Mouse (Mus musculus) midbrain, embryonic 14.5 days (tissue): Measurements from ENCODE around the gene Jun. TPM values are rescaled to one million over a fixed set of nuclear protein-coding genes. Genes with fewer than 3 reads are reported as not detected.

Experiments
- ATAC-seq: fragments of 200-750 bp; cut with Nextera tagmentation; 2 replicates; pipeline ENCODE4 v1.8.0; 2017; ENCODE audit warnings: moderate number of reproducible peaks, moderate library complexity; ENCODE audit not compliant: low FRiP score, low TSS enrichment
- DNase-seq: peaks from one replicate; pipeline ENCODE4 v3.0.0-alpha.2; 2015
- H3K27ac ChIP-seq: fragments of 300-500 bp; sonication (generic); replicated peaks from 2 replicates; pipeline ENCODE4 v1.5.1; 2014; ENCODE audit warnings: mild to moderate bottlenecking, low read depth, low read length, moderate library complexity
- H3K27me3 ChIP-seq: fragments of 300-500 bp; sonication (generic); 2 replicates; pipeline ENCODE4 v1.6.1; 2014; ENCODE audit warnings: low read length, control low read depth, mixed read lengths; ENCODE audit not compliant: control insufficient read depth, insufficient read depth
- H3K36me3 ChIP-seq: fragments of 300-500 bp; sonication (generic); 2 replicates; pipeline ENCODE4 v1.6.1; 2014; ENCODE audit warnings: low read length, control low read depth; ENCODE audit not compliant: control insufficient read depth, insufficient read depth
- H3K4me1 ChIP-seq: fragments of 300-500 bp; sonication (generic); 2 replicates; pipeline ENCODE4 v1.6.1; 2014; ENCODE audit warnings: mild to moderate bottlenecking, antibody characterized with exemption, low read length, control low read depth; ENCODE audit not compliant: control insufficient read depth, insufficient read depth
- H3K4me2 ChIP-seq: fragments of 300-500 bp; sonication (generic); 2 replicates; pipeline ENCODE4 v1.6.1; 2014; ENCODE audit warnings: mild to moderate bottlenecking, low read length, moderate library complexity
- H3K4me3 ChIP-seq: fragments of 300-500 bp; sonication (generic); replicated peaks from 2 replicates; pipeline ENCODE4 v1.5.1; 2014; ENCODE audit warnings: low read depth, low read length
- H3K9ac ChIP-seq: fragments of 300-500 bp; sonication (generic); replicated peaks from 2 replicates; pipeline ENCODE4 v1.6.1; 2014; ENCODE audit warnings: mild to moderate bottlenecking, low read length, moderate library complexity
- H3K9me3 ChIP-seq: fragments of 300-500 bp; sonication (generic); 2 replicates; pipeline ENCODE4 v1.6.1; 2016; ENCODE audit warnings: low read length, control low read depth, mixed read lengths; ENCODE audit not compliant: control insufficient read depth
- whole genome bisulfite sequencing: fragments of 180-500 bp; shearing (Covaris S2); extraction: QIAGEN DNeasy Blood & Tissue Kit; methylation state at CpG from one replicate; pipeline ENCODE4 v1.1.7; 2014; 5-methylcytosine and 5-hydroxymethylcytosine counted together
- polyA plus RNA-seq: library from polyadenylated mRNA; unstranded; fragments of >200 nt; fragmentation: Nextera tagmentation; extraction: Ambion mirVana; gene quantifications from 2 replicates; pipeline ENCODE4 v1.2.1, GENCODE M21; 2014

Jun gene
- polyA plus RNA-seq, 1 experiment from 2014 or later: 29.8 TPM

GRCm38 (mm10) chr4:95038024-95038423 lies 14.0 kb downstream of the Jun start:
- ATAC-seq (no peak), DNase-seq (no peak)
- Histone ChIP-seq H3K4me1 (no peaks in the 10 kb centered on the region), H3K9me3 (no peaks in the 10 kb centered on the region), H3K27ac (no peak overlapping the region), H3K27me3 (no peaks in the 10 kb centered on the region), H3K9ac (no peak overlapping the region), H3K4me2 (no peak overlapping the region), H3K4me3 (no peak overlapping the region), H3K36me3 (no peaks in the 10 kb centered on the region)
- 26% methylated on average over 5 of the region's 5 CpGs for WGBS

- no peak overlapping the region for H3K9ac ChIP-seq
- no peaks in the 10 kb centered on the region for H3K36me3 ChIP-seq
- no peak overlapping the region for H3K27ac ChIP-seq
- H3K4me3 ChIP-seq: no peak overlapping the region
- no peaks in the 10 kb centered on the region for H3K4me1 ChIP-seq
- WGBS: 76% methylated on average over 4 of the region's 4 CpGs
- no peaks in the 10 kb centered on the region for H3K27me3 ChIP-seq
- no peaks in the 10 kb centered on the region for H3K9me3 ChIP-seq
- ATAC-seq: no peak
- no peak overlapping the region for H3K4me2 ChIP-seq
- no peak for DNase-seq
These were observed 20.9 kb downstream of the Jun start for GRCm38 (mm10) chr4:95031158-95031557.

DNA sequence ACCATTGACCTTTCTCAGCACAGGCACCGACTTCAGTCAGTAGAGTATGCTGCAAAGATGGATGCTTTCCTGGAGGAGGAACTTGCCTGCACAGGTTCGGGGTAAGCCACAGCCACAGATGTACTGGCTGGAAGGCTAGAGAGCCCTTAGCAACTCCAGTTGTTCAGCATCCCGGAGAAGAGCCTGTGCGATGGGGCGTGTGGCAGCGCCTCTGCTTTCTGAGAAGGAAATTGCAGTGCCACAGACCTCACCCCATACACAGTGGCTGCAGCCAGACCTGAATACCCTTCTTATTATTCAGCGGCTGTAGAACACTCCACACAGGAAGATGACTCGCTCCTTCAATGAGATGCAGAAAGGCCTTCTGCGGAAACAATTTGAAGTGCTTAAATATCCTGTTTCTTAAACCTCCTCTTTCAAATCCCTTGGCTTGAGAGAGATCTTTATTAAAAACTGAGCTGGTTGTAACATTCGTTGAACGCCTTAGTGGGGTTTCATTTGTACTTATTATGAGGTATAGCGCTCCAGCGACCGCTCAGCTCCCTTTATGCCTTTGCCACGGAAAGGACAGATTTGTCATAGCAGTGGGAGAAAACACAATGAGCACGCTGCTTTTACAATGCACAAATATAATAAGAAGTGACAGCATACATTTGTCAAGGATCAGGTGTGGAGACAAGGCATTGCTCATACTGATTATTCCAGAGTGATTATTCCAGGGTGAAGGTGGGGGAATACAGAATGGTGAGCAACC lies 26.0 kb downstream of the Jun start:
- peak overlapping the region; percentile 33; the same call in 1 of the 2 replicates for H3K4me2 ChIP-seq
- H3K9me3 ChIP-seq: no peaks in the 10 kb centered on the region
- no peaks in the 10 kb centered on the region for H3K4me1 ChIP-seq
- H3K4me3 ChIP-seq: no peak overlapping the region
- H3K27me3 ChIP-seq: no peaks in the 10 kb centered on the region
- H3K9ac ChIP-seq: no peak overlapping the region
- no peak overlapping the region for H3K27ac ChIP-seq
- H3K36me3 ChIP-seq: no peaks in the 10 kb centered on the region
- ATAC-seq (peak; percentile 55; the same call in 1 of the 2 replicates), DNase-seq (peak; percentile 52)
- WGBS: 39% methylated on average over 16 of the region's 16 CpGs

- 63% methylated on average over 12 of the region's 12 CpGs for WGBS
- Histone ChIP-seq H3K27ac (no peak overlapping the region), H3K4me2 (no peak overlapping the region), H3K4me3 (no peak overlapping the region), H3K27me3 (no peaks in the 10 kb centered on the region), H3K4me1 (no peaks in the 10 kb centered on the region), H3K9ac (no peak overlapping the region), H3K36me3 (no peaks in the 10 kb centered on the region), H3K9me3 (no peaks in the 10 kb centered on the region)
- DNase-seq (no peak), ATAC-seq (no peak)
These were observed 28.6 kb downstream of the Jun start for GRCm38 (mm10) chr4:95023350-95023953.

DNA sequence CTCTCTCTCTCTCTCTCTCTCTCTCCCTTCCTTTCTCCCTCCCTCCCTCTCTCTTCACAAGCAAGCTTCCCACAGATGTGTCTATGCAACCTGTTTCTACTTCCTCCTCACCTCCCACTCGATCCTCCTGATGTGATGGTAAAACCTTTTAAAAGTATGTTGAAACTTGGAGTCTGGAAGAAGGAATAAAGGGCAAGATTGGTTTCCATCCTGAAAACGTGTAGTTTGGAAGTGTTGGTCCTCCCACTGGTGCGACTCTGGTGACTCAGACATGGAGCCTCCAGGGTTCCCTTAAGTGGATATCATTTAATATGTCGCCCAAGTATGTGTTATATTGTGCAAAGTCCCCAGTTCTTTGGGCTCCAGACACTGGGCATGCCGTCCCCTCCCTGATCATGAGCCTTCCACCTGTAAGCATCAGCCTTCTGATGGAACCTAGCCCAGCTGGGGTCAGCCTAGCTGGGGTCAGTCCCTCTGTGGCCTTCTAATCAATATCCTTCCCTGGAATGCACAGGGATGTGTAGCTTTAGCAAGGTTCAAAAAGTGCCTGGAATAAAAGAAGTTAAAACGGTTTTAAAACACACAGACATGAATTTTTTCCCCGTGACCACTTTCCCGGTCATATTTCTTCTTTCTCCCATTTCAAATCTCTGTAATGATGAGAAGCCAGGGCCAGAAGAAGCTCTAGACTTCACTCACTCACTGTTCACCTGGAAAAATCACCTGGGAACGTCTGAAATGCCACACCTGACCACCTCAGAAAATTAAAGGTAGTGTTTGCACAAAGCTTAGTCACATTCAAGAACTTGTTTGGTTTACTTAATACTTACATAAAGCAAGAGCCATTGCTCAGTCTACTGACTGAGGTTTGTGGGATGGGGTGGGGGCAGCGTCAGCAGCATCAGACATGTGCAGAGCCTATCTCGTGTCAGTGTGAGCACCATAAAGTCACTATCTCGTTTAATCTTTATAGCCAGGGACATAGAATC lies 30.1 kb downstream of the Jun start:
- Histone ChIP-seq H3K27me3 (no peaks in the 10 kb centered on the region), H3K9me3 (no peaks in the 10 kb centered on the region)

DNA sequence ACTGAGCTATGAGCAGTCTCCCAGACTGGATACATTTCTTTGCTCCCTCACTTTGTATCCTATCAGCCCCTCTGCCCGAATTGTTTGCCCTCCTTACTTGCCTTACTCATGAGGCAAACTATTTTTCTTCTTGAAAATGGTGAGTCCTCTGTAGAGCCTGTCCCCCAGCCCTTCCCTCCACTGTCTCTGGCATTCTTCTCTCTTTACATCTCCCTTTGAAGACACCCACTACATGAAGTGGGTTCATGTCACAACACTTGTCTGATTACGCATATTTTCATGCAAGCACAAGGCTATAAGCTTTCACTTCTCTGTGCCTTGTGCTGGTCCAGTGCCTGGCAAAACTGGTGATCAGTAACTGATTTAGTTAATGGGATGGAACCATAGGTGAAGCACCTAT lies 31.8 kb downstream of the Jun start:
- no peak overlapping the region for H3K4me3 ChIP-seq
- no peak for DNase-seq

More for the DNA sequence above, 30.1 kb downstream of the Jun start:
- Histone ChIP-seq H3K4me3 (no peak overlapping the region), H3K4me1 (no peaks in the 10 kb centered on the region), H3K27ac (no peak overlapping the region), H3K36me3 (no peaks in the 10 kb centered on the region), H3K4me2 (no peak overlapping the region), H3K9ac (no peak overlapping the region)
- WGBS: 86% methylated on average over 12 of the region's 12 CpGs
- no peak for DNase-seq
- ATAC-seq: no peak

DNA sequence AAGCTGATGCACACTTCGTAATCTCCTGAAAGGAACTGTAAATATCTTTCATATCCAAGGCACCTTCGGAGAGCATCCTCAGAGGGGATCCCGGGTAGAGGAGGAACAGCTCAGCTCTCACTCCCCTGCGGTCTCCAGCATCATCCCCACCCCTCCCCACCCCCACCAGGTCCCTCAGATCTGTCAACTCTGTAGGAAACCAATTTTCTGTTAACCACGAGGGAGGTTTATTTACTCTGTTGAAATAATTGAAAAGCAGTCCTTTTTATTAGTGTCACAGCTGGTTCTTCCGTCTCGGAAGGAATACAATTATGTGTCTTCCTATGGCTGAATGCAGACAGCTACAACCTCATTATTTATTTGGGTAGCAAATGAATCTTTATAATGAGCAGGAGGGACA lies 33.8 kb downstream of the Jun start:
- Histone ChIP-seq H3K27ac (no peak overlapping the region), H3K4me1 (no peaks in the 10 kb centered on the region), H3K9me3 (no peaks in the 10 kb centered on the region), H3K27me3 (no peaks in the 10 kb centered on the region), H3K36me3 (no peaks in the 10 kb centered on the region), H3K4me3 (no peak overlapping the region), H3K4me2 (no peak overlapping the region), H3K9ac (no peak overlapping the region)
- ATAC-seq: no peak
- DNase-seq: no peak
- WGBS: 34% methylated on average over 7 of the region's 7 CpGs

More for the DNA sequence above, 31.8 kb downstream of the Jun start:
- H3K4me1 ChIP-seq: no peaks in the 10 kb centered on the region
- no peaks in the 10 kb centered on the region for H3K27me3 ChIP-seq
- no peak overlapping the region for H3K4me2 ChIP-seq
- no peak for ATAC-seq
- 91% methylated on average over 2 of the region's 2 CpGs for WGBS
- H3K9ac ChIP-seq: no peak overlapping the region
- no peaks in the 10 kb centered on the region for H3K36me3 ChIP-seq
- no peaks in the 10 kb centered on the region for H3K9me3 ChIP-seq
- H3K27ac ChIP-seq: no peak overlapping the region

- Histone ChIP-seq H3K27me3 (no peaks in the 10 kb centered on the region), H3K27ac (no peak overlapping the region), H3K4me3 (no peak overlapping the region), H3K9me3 (no peaks in the 10 kb centered on the region), H3K36me3 (no peaks in the 10 kb centered on the region), H3K9ac (no peak overlapping the region), H3K4me2 (no peak overlapping the region), H3K4me1 (no peaks in the 10 kb centered on the region)
- no peak for DNase-seq
- 83% methylated on average over 1 of the region's 1 CpGs for WGBS
- ATAC-seq: no peak
These were observed 39.3 kb downstream of the Jun start for GRCm38 (mm10) chr4:95012706-95013105.
